Mouse (Mus musculus) monocyte, adult 5-6 weeks (primary cell): ENCODE results near the gene Zfp384. TPM values are rescaled to one million over a fixed set of nuclear protein-coding genes. Genes with fewer than 3 reads are reported as not detected.

ENCODE experiments used
- ATAC-seq: fragments of 153-309, 156-312 bp; replicated peaks from 2 replicates; pipeline ENCODE4 v1.8.0; 2017; ENCODE audit warnings: mild to moderate bottlenecking; ENCODE audit not compliant: low TSS enrichment, insufficient number of reproducible peaks, severe bottlenecking, poor library complexity, low FRiP score
- total RNA-seq: library from RNA; stranded (forward); fragments of 200-1000, 200-491, 200-594 nt; gene quantifications from 3 replicates; pipeline ENCODE4 v1.2.3, GENCODE M21; 2017

Gene Zfp384
- total RNA-seq, 1 experiment from 2014 or later: 28.6 TPM

DNA sequence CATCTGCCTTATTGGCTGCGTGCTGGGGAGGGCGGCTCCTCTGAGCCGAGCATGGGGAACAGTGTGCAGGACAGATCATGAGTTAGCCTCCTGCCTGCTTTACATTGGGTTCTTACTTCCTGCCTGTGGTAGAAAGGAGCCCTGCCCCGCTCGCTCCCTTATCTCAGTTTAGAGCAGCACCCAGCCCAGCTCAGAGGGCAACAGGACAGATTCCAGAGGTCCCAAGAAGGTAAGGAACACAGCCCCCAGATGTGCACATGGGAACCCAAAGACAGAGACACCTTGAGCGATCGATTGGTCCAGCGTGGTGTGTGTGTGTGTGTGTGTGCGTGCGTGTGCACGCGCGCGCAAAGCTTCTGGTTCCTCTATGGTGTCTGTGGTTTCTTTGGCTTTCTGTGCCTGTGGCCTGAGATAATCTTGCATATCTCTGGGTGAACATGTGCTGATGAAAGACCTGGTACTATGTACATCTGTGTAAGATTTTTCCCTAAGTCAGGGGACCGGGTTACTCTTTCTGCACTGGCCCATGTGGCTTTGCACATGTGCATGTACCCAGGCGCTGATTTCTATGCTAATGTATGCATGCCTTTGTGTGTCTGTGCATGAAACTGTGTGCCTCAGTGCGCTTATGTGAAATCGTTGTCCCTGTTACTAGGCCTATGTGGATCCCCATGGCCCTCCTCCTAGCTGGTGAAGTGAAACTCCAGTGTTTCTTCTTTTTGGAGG is 62.4 kb downstream of the Zfp384 start:
- ATAC-seq: peak; percentile 72

DNA sequence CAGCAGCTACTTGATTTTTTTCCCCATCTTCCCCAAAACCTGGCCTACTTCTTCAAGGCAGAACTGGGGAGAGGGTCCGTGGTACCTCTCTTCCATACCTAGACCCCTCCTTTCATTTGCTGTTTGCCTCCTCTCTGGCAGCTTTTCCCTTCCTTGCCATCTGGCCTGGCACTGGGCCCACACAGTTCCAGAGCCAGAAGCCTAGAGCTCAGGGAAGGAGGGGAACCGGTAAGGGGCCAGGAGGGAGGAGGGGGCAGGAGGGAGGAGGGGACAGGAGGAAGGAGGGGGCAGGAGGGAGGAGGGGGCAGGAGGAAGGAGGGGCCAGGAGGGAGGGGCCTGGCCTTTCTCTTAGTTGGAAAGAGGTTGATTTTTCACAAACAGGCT is 62.9 kb downstream of the Zfp384 start:
- ATAC-seq: no peak

DNA sequence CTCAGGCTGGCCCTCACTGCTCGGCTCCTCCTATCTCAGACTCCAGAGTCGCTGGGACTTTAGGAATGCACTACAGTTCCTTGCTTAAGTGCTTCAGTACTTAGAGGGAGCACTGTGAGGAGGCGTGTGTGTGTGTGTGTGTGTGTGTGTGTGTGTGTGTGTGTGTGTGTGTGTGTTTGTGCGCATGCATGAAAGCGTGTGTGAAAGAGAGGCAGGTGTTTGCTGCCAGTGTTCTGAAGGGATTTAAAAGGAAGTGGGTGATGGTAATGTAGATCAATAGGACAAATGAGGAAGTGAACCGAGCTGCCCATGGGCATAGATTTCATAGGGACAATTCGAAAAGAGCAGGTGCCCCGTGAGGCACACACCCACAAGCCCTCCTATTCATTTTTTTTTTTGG is 64.9 kb downstream of the Zfp384 start:
- 0 out of 2 replicates have a peak, but pooled peaks have one; percentile 14 for ATAC-seq

DNA sequence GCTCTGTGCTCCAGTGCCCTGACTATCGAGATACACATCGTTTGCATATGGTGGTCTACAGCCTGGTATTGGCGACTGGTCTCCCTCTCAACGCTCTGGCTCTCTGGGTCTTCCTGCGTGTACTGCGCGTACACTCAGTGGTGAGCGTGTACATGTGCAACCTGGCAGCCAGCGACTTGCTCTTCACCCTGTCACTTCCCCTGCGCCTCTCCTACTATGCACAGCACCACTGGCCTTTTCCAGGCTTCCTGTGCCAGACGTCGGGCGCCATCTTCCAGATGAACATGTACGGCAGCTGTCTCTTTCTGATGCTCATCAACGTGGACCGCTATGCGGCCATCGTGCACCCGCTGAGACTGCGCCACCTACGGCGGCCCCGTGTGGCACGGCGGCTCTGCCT is 72.4 kb downstream of the Zfp384 start:
- ATAC-seq: no peak

DNA sequence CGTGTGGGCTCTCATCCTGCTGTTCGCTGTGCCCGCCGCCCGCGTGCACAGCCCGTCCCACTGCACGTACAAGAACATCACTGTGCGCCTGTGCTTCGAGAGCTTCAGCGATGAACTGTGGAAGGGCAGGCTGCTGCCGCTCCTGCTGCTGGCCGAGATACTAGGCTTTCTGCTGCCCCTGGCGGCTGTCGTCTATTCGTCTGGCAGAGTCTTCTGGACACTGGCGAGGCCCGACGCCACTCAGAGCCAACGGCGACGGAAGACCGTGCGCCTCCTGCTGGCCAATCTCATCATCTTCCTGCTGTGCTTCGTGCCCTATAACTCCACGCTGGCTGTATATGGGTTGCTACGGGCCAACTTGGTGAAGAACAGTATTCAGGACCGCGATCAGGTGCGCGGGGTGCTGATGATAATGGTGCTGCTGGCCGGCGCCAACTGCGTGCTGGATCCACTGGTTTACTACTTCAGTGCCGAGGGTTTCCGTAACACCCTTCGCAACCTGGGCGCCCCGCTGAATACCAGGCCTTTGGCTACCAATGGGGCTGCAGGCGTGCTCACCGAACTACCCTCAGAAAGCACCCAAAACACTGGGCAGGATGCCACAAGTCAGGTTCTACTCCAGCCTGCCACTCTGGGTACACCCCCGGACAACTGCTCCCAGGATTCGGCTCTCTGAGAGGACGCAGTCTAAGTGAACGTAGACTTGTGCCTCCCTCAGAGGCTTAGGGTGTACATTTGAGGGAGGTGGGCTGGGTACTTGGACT is 73.0 kb downstream of the Zfp384 start:
- no peak for ATAC-seq

DNA sequence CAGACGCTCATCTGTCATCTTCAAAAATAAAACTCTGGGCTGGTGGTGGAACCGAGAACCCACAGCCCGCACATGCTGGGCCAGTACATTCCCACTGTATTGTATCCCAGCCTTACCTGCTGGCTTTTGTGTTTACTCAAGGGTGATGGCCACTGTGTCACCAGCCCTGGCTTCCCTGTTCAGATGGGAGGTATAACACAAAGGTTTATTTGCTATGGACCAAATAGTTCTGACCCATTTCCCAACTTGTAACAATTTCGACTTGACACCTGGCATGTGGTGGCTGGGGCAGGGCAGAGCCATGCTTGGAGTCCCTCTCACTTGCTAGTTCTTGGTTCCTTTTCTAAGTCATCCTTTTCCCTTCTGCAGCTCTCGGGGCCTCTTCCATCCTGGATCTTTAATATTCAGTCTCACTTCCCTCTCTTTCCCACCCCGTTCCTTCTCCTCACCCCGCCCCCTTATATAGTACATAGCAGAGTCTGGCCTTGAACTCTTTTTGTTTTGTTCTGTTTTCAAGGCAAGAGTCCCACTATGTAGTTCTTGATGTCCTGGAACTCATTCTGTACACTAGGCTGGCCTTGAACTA is 73.9 kb downstream of the Zfp384 start:
- no peak for ATAC-seq

DNA sequence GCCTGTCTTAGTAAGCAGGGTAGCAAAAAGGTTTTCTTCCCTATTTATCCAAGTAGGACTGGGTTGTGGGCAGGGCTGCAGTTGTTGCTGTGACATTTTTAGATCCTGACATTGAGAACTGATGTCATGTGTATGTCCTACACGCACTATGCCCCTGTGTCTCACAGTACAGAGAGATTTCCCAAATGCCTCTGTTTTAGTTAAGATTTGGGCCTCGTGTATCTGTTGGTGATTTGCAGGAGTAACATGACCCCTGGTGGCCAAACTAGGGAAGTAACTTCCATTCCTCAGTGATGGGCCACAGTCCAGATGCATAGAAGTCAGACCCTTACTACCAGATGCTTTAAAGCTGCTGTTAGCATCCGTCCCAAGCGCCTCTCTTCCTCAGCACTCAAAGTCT is 75.5 kb downstream of the Zfp384 start:
- peak; percentile 57 for ATAC-seq

Other genes starting within 250 kb of the Zfp384 start
- not detected in 3 replicates for gene Eno2, start 239.5 kb upstream of the Zfp384 start, total RNA-seq
- 2.2 TPM in 1 of 3 replicates, not detected in the others for gene Lrrc23, start 229.4 kb upstream of the Zfp384 start, total RNA-seq
- gene Spsb2, start 200.5 kb upstream of the Zfp384 start, total RNA-seq: 8.2 to 11.2 TPM (median 10.4 TPM) in 3 replicates
- 71.9 to 103 TPM (median 88.6 TPM) in 3 replicates for gene Tpi1, start 194.8 kb upstream of the Zfp384 start, total RNA-seq
- gene Usp5, start 179.7 kb upstream of the Zfp384 start, total RNA-seq: 34.6 to 45.5 TPM (median 35.5 TPM) in 3 replicates
- gene Cdca3, start 179.6 kb upstream of the Zfp384 start, total RNA-seq: 0.32 to 5.8 TPM in 2 of 3 replicates, not detected in the other
- 0.19 TPM in 1 of 3 replicates, not detected in the others for gene Gnb3, start 168.9 kb upstream of the Zfp384 start, total RNA-seq
- 0.39 TPM in 1 of 3 replicates, not detected in the others for gene P3h3, start 151.4 kb upstream of the Zfp384 start, total RNA-seq
- 0.38 TPM in 1 of 3 replicates, not detected in the others for gene Gpr162, start 145.2 kb upstream of the Zfp384 start, total RNA-seq
- gene Cd4, start 120.9 kb upstream of the Zfp384 start, total RNA-seq: 3.1 to 5.2 TPM (median 4.0 TPM) in 3 replicates
- 0.68 TPM in 1 of 3 replicates, not detected in the others for gene Lag3, start 97.4 kb upstream of the Zfp384 start, total RNA-seq
- 89.3 to 145 TPM (median 115 TPM) in 3 replicates for gene Ptms, start 89.0 kb upstream of the Zfp384 start, total RNA-seq
- 46.8 to 65.2 TPM (median 56.4 TPM) in 3 replicates for gene Mlf2, start 77.8 kb upstream of the Zfp384 start, total RNA-seq
- gene Cops7a, start 43.6 kb upstream of the Zfp384 start, total RNA-seq: 7.6 to 25.6 TPM (median 21.5 TPM) in 3 replicates
- gene Pianp, start 12.5 kb upstream of the Zfp384 start, total RNA-seq: not detected in 3 replicates
- 118 to 132 TPM (median 119 TPM) in 3 replicates for gene Ing4, start 30.6 kb downstream of the Zfp384 start, total RNA-seq
- gene Acrbp, start 40.5 kb downstream of the Zfp384 start, total RNA-seq: 5.5 to 20.2 TPM (median 8.3 TPM) in 3 replicates
- 3.1 to 8.7 TPM (median 3.6 TPM) in 3 replicates for gene Lpar5, start 58.8 kb downstream of the Zfp384 start, total RNA-seq
- 275 to 395 TPM (median 283 TPM) in 3 replicates for gene Chd4, start 86.8 kb downstream of the Zfp384 start, total RNA-seq
- 15.9 to 23.8 TPM (median 23.2 TPM) in 3 replicates for gene Nop2, start 122.8 kb downstream of the Zfp384 start, total RNA-seq
- gene Iffo1, start 136.1 kb downstream of the Zfp384 start, total RNA-seq: 15.5 to 29.7 TPM (median 16.2 TPM) in 3 replicates
- 353 to 432 TPM (median 359 TPM) in 3 replicates for gene Gapdh, start 157.3 kb downstream of the Zfp384 start, total RNA-seq
- 17.6 to 79.8 TPM (median 33.5 TPM) in 3 replicates for gene Ncapd2, start 182.6 kb downstream of the Zfp384 start, total RNA-seq
- gene Mrpl51, start 182.7 kb downstream of the Zfp384 start, total RNA-seq: 20.1 to 33.9 TPM (median 25.9 TPM) in 3 replicates
- 12.8 to 29.3 TPM (median 15.5 TPM) in 3 replicates for gene Vamp1, start 206.4 kb downstream of the Zfp384 start, total RNA-seq
- 32.5 to 50.2 TPM (median 35.0 TPM) in 3 replicates for gene Tapbpl, start 222.7 kb downstream of the Zfp384 start, total RNA-seq
- 9.1 to 38.2 TPM (median 26.6 TPM) in 3 replicates for gene Cd27, start 227.9 kb downstream of the Zfp384 start, total RNA-seq